Mouse (Mus musculus): Measurements from ENCODE around the gene Bub1.
A peak's percentile ranks its signal among the peaks of the same experiment; 100 is the strongest.

The Bub1 gene

GRCm38 (mm10) chr2:127773938-127774577 is 57.6 kb downstream of the Bub1 start:
- DNase-seq = no peak

DNA sequence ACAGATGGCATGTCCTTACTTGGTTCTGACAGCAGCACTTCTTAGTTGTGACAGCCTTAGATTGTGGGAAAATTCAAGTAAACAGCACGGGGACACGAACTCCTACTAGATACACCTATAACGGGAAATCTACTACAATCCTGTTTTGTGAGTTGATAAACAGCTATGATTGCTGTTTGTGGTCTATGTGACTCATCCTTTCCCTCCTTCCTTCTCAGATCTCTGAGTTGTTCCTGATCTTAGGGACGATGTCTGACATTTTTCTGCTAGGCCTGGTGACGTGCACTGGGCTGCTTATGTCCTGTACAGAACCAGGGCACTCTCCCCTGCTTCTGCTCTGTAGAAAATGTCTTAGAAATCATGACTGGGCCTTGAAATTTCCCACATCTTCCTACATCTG is 70.1 kb downstream of the Bub1 start:
- DNase-seq = no peak

DNA sequence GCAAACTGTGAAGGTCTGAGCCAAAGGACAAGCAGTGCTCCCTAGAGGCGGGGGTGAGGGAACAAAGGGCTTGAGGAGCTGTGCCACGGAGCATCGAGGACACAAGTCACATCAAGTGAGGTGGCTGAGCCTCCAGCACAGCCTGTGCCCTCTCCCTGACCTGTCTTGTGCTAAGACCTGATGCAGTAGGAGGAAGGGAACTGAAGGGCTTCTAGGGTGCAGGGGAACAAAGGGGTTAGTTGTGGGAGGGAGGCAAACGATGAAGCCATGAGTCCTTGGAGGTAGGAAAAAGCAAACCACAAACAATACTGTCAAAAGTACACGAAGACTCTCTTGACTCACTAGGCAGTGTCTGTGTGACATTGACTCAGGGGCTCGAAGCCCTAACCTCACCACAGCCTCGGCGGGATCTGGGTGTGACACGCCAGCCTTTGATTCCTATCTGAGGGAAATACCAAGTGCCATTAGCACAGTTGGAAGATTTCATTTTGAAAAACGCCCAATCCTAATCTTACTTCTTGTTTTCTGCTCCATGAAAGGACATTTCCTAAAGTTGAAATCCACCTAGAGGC is 71.2 kb downstream of the Bub1 start:
- DNase-seq = no peak

- DNase-seq = no peak
Measured at GRCm38 (mm10) chr2:127760014-127760413, 71.7 kb downstream of the Bub1 start.

DNA sequence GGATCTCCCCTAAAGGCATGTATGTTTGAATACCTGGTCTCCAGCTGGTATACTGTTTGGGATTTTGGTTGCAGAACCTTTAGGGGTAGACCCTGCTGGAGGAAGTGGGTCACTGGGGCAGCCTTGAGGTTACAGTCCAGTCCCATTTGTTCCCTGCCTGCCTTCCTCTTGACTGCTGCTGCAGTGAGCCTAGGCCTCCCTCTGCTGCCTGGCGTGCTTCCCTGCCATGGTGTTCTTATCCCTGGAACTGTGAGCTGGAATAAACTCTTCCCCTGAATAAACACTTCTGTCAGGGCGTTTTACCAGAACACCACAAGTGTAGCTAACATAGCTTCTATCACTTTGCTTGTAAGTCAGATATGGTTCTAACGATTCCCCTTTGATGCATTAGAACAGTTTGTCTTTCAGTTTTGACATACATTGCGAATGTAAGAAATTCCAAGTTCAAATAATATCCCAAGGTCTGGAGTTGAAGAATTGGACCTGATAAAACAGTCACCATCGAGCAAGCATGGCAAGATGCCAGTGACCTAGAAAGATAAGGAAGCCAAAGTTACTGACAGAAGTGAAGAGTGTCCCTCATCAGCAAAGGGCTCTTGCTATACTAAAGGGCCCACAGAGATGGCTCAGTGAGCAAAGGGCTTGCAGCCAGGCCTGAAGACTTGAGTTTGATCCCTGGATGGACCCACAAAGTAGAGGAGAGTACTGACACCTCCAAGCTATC is 72.3 kb downstream of the Bub1 start:
- DNase-seq = no peak

- DNase-seq = peak; percentile 83
Measured at GRCm38 (mm10) chr2:127757171-127757570, 74.5 kb downstream of the Bub1 start.

DNA sequence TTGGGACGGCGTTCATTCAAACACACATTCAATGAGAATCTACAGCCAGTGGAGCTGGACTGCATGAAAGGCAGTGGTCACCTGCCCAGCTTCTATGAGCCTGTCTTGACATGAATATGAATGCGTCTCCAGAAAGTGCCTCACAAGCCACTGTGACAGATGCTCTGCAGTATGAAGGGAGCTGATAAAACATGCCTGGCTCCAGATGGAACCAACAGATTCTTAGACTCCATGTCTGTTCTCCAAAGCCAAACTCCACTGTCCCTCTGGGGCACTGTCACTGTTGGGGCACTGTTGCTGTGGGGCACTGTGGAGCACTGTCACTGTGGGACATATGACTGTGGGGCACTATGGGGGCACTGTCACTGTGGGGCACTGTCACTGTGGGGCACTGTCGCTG is 77.6 kb downstream of the Bub1 start:
- DNase-seq = no peak

GRCm38 (mm10) chr2:127751849-127752610 is 79.6 kb downstream of the Bub1 start:
- DNase-seq = no peak
